Mouse (Mus musculus) lung, postnatal 0 days (tissue): Measurements from ENCODE around the gene Egfl7.

ENCODE experiments used
- CTCF ChIP-seq: IDR thresholded peaks from 2 replicates; pipeline ENCODE4 v1.5.1; 2016; ENCODE audit warnings: antibody characterized with exemption, mild to moderate bottlenecking
- EP300 ChIP-seq: IDR thresholded peaks from 2 replicates; pipeline ENCODE4 v1.6.1; 2016; ENCODE audit warnings: antibody characterized with exemption, mild to moderate bottlenecking, control low read depth

- TF ChIP-seq EP300 (no peak), CTCF (no peak)
These were observed 23.3 kb downstream of the Egfl7 start for GRCm38 (mm10) chr2:26603159-26603558.
